Mouse (Mus musculus): Measurements from ENCODE around the gene Rab3ip. TPM values are rescaled to one million over a fixed set of nuclear protein-coding genes. Genes with fewer than 3 reads are reported as not detected.

Gene Rab3ip
- polyA plus RNA-seq, 1 experiment = 1.0 TPM

- Histone ChIP-seq H3K4me1 (ENCODE audit: control insufficient read depth) (peaks cover 26% of the 10 kb centered on the region), H3K27me3 (ENCODE audit: control insufficient read depth) (peaks cover 12% of the 10 kb centered on the region), H3K4me3 (replicated peaks) (no peak overlapping the region), H3K36me3 (ENCODE audit: control insufficient read depth) (no peaks in the 10 kb centered on the region), H3K9me3 (ENCODE audit: control insufficient read depth, low read length) (no peaks in the 10 kb centered on the region)
- no peak for TF ChIP-seq TAL1 (IDR thresholded peaks at IDR 0.05; ENCODE audit: low read length)
- TF ChIP-seq GATA1 (IDR thresholded peaks at IDR 0.05; ENCODE audit: low read length) = no peak
Measured at GRCm38 (mm10) chr10:116948414-116948813, 2.2 kb downstream of the Rab3ip start.

- H3K9me3 ChIP-seq (ENCODE audit: control insufficient read depth, low read length) = peaks cover 13% of the 10 kb centered on the region
- peaks cover 12% of the 10 kb centered on the region for H3K27me3 ChIP-seq (ENCODE audit: control insufficient read depth)
- H3K4me3 ChIP-seq (replicated peaks) = no peak overlapping the region
- H3K36me3 ChIP-seq (ENCODE audit: control insufficient read depth) = peaks cover 9% of the 10 kb centered on the region
- peaks cover 21% of the 10 kb centered on the region for H3K4me1 ChIP-seq (ENCODE audit: control insufficient read depth)
- TF ChIP-seq GATA1 (IDR thresholded peaks at IDR 0.05; ENCODE audit: low read length) (no peak), TAL1 (IDR thresholded peaks at IDR 0.05; ENCODE audit: low read length) (no peak)
Measured at GRCm38 (mm10) chr10:116944940-116945339, 5.6 kb downstream of the Rab3ip start.

- no peak overlapping the region for H3K4me3 ChIP-seq (replicated peaks)
- peaks cover 10% of the 10 kb centered on the region for H3K36me3 ChIP-seq (ENCODE audit: control insufficient read depth)
- H3K9me3 ChIP-seq (ENCODE audit: control insufficient read depth, low read length) = peaks cover 13% of the 10 kb centered on the region
- no peak for TF ChIP-seq GATA1 (IDR thresholded peaks at IDR 0.05; ENCODE audit: low read length)
- TF ChIP-seq TAL1 (IDR thresholded peaks at IDR 0.05; ENCODE audit: low read length) = no peak
- peaks cover 14% of the 10 kb centered on the region for H3K4me1 ChIP-seq (ENCODE audit: control insufficient read depth)
- peaks cover 7% of the 10 kb centered on the region for H3K27me3 ChIP-seq (ENCODE audit: control insufficient read depth)
Measured at GRCm38 (mm10) chr10:116944144-116944543, 6.4 kb downstream of the Rab3ip start.

DNA sequence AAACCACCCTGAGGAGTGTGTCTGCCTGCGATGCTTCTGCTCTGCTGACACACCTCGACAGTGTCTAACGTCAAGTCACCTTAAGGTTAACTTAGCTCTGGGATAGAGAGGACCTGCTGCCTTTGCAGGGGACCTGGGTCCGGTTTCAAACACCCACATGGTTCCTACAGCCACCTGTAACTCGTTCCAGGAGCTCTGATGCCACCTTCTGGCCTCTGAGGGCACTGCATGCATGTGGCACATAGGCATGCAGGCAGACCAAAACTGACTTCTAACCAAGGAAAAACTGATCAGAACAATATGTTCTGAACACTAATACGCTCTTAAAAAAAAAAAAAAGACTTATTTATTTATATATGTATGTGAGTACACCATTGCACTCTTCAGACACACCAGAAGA, 7.5 kb downstream of the Rab3ip start:
- peaks cover 7% of the 10 kb centered on the region for H3K4me1 ChIP-seq (ENCODE audit: control insufficient read depth)
- H3K36me3 ChIP-seq (ENCODE audit: control insufficient read depth) = peaks cover 21% of the 10 kb centered on the region
- TF ChIP-seq GATA1 (IDR thresholded peaks at IDR 0.05; ENCODE audit: low read length) = no peak
- TF ChIP-seq TAL1 (IDR thresholded peaks at IDR 0.05; ENCODE audit: low read length) = no peak
- peaks cover 13% of the 10 kb centered on the region for H3K9me3 ChIP-seq (ENCODE audit: control insufficient read depth, low read length)
- no peaks in the 10 kb centered on the region for H3K27me3 ChIP-seq (ENCODE audit: control insufficient read depth)
- no peak overlapping the region for H3K4me3 ChIP-seq (replicated peaks)

DNA sequence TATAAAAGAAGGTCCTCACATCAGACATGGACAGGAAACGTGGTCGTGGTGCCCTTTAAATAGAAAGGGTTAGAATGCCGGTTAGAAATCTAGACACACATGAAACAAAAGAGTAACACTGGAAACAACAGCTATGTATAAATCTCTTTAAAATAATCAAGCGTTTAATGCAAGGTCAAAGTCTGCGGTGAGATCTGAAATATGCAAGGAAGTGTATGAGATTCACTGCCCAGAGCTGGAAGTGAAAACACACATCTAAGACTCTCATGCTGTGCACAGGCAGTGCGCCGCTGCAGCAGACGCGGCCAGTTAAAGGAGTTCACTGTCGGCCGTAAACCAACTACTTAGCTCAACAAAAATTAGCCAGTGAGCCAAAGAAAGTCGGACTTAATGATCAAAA, 15.5 kb downstream of the Rab3ip start:
- H3K9me3 ChIP-seq (ENCODE audit: control insufficient read depth, low read length) = no peaks in the 10 kb centered on the region
- no peak overlapping the region for H3K4me3 ChIP-seq (replicated peaks)
- peaks cover 56% of the 10 kb centered on the region for H3K36me3 ChIP-seq (ENCODE audit: control insufficient read depth)
- peaks cover 3% of the 10 kb centered on the region; the same call in 1 of the 2 replicates for H3K4me1 ChIP-seq (ENCODE audit: control insufficient read depth)
- TF ChIP-seq GATA1 (IDR thresholded peaks at IDR 0.05; ENCODE audit: low read length) (no peak), TAL1 (IDR thresholded peaks at IDR 0.05; ENCODE audit: low read length) (no peak)
- no peaks in the 10 kb centered on the region for H3K27me3 ChIP-seq (ENCODE audit: control insufficient read depth)

DNA sequence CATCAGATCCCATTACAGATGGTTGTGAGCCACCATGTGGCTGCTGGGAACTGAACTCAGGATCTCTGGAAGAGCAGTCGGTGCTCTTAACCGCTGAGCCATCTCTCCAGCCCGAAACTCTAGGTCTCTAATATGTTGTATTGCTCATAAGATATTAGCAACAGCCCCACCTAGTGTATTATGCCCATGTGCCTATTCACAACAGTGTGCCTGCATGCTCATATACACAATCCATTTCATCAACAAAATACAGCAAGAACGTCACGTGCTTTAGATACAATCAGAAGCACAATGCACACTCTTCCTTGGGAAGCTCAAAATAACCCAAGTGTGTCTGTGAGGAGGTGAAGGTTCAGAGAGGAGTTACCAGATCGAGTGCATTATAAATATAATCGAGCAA, 16.8 kb downstream of the Rab3ip start:
- TF ChIP-seq GATA1 (IDR thresholded peaks at IDR 0.05; ENCODE audit: low read length) (no peak), TAL1 (IDR thresholded peaks at IDR 0.05; ENCODE audit: low read length) (no peak)
- H3K4me3 ChIP-seq (replicated peaks) = no peak overlapping the region
- peaks cover 56% of the 10 kb centered on the region for H3K36me3 ChIP-seq (ENCODE audit: control insufficient read depth)
- H3K9me3 ChIP-seq (ENCODE audit: control insufficient read depth, low read length) = no peaks in the 10 kb centered on the region
- H3K4me1 ChIP-seq (ENCODE audit: control insufficient read depth) = peaks cover 3% of the 10 kb centered on the region; the same call in 1 of the 2 replicates
- no peaks in the 10 kb centered on the region for H3K27me3 ChIP-seq (ENCODE audit: control insufficient read depth)

GRCm38 (mm10) chr10:116932418-116932817, 18.2 kb downstream of the Rab3ip start:
- H3K9me3 ChIP-seq (ENCODE audit: control insufficient read depth, low read length) = no peaks in the 10 kb centered on the region
- peaks cover 51% of the 10 kb centered on the region for H3K36me3 ChIP-seq (ENCODE audit: control insufficient read depth)
- TF ChIP-seq TAL1 (IDR thresholded peaks at IDR 0.05; ENCODE audit: low read length) (no peak), GATA1 (IDR thresholded peaks at IDR 0.05; ENCODE audit: low read length) (no peak)
- no peaks in the 10 kb centered on the region for H3K27me3 ChIP-seq (ENCODE audit: control insufficient read depth)
- H3K4me3 ChIP-seq (replicated peaks) = no peak overlapping the region
- H3K4me1 ChIP-seq (ENCODE audit: control insufficient read depth) = peaks cover 3% of the 10 kb centered on the region; the same call in 1 of the 2 replicates

GRCm38 (mm10) chr10:116931497-116932179, 18.9 kb downstream of the Rab3ip start:
- Histone ChIP-seq H3K27me3 (ENCODE audit: control insufficient read depth) (no peaks in the 10 kb centered on the region), H3K9me3 (ENCODE audit: control insufficient read depth, low read length) (no peaks in the 10 kb centered on the region), H3K4me3 (replicated peaks) (no peak overlapping the region), H3K4me1 (ENCODE audit: control insufficient read depth) (peaks cover 3% of the 10 kb centered on the region; the same call in 1 of the 2 replicates), H3K36me3 (ENCODE audit: control insufficient read depth) (peaks cover 52% of the 10 kb centered on the region)
- no peak for TF ChIP-seq GATA1 (IDR thresholded peaks at IDR 0.05; ENCODE audit: low read length)
- TF ChIP-seq TAL1 (IDR thresholded peaks at IDR 0.05; ENCODE audit: low read length) = no peak

DNA sequence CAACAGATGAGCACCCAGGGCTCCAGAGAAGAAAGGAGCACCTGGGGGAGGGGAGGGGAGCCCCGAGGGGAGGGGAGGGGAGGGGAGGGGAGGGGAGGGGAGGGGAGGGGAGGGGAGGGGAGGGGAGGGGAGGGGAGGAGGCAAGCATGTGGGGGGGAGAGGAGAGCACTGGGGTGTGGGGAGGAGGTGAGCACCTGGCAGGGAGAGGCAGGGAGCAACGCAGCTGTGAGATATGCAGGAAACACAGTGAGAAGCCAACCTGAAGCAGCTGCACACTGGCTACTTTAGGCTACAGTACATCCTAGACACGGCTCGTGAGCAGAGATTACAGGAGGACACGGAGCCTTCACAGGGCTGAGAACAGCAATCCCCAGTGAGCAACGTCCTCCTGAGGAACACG, 19.6 kb downstream of the Rab3ip start:
- Histone ChIP-seq H3K36me3 (ENCODE audit: control insufficient read depth) (peaks cover 52% of the 10 kb centered on the region), H3K27me3 (ENCODE audit: control insufficient read depth) (no peaks in the 10 kb centered on the region), H3K9me3 (ENCODE audit: control insufficient read depth, low read length) (no peaks in the 10 kb centered on the region), H3K4me3 (replicated peaks) (no peak overlapping the region), H3K4me1 (ENCODE audit: control insufficient read depth) (peaks cover 3% of the 10 kb centered on the region; the same call in 1 of the 2 replicates)
- TF ChIP-seq TAL1 (IDR thresholded peaks at IDR 0.05; ENCODE audit: low read length) (no peak), GATA1 (IDR thresholded peaks at IDR 0.05; ENCODE audit: low read length) (no peak)

Data from erythroblast, embryonic 14.5 days (primary cell).